Mouse (Mus musculus): ENCODE measurements around the gene Kat2b. TPM values are rescaled to one million over a fixed set of nuclear protein-coding genes. Genes with fewer than 3 reads are reported as not detected.

Gene Kat2b
- polyA plus RNA-seq, 1 experiment from 2014 or later: 2.6 TPM

DNA sequence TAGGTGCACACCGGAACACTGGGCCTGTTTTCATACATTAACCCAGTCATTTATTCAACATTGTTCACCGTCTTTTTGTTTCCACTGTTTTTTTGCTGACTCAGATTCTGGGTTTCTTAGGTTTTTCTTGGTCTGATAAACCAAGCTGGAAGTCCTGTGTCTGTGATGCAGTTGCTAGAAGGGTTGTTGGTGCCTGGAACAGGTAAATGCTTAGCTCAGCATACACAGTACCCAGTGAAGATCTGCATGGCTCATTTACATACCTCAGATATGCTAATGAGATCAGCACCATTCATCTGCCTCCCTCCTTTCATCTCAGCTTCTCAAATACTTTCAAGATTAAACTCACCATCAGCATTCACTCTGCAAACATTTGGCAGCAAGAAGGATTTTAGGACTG is 92.0 kb downstream of the Kat2b start:
- Histone ChIP-seq H3K36me3 (peaks cover 26% of the 10 kb centered on the region), H3K4me3 (no peak overlapping the region), H3K27me3 (ENCODE audit: low read depth, poor library complexity, severe bottlenecking) (no peaks in the 10 kb centered on the region), H3K27ac (replicated peaks) (no peak overlapping the region), H3K9me3 (replicated peaks) (no peaks in the 10 kb centered on the region), H3K4me1 (peaks cover 5% of the 10 kb centered on the region; the same call in 1 of the 2 replicates)
- WGBS: 84% methylated on average over 2 of the region's 2 CpGs
- DNase-seq (ENCODE audit: low spot score): no peak

GRCm38 (mm10) chr17:53659230-53659629 is 92.6 kb downstream of the Kat2b start:
- Histone ChIP-seq H3K4me1 (peaks cover 5% of the 10 kb centered on the region; the same call in 1 of the 2 replicates), H3K4me3 (no peak overlapping the region), H3K9me3 (replicated peaks) (no peaks in the 10 kb centered on the region), H3K27me3 (ENCODE audit: low read depth, poor library complexity, severe bottlenecking) (no peaks in the 10 kb centered on the region), H3K36me3 (peaks cover 24% of the 10 kb centered on the region), H3K27ac (replicated peaks) (no peak overlapping the region)
- 85% methylated on average over 8 of the region's 8 CpGs for WGBS
- no peak for DNase-seq (ENCODE audit: low spot score)

GRCm38 (mm10) chr17:53659738-53660137 is 93.1 kb downstream of the Kat2b start:
- no peak overlapping the region for H3K27ac ChIP-seq (replicated peaks)
- no peak overlapping the region for H3K4me3 ChIP-seq
- DNase-seq (ENCODE audit: low spot score): no peak
- H3K9me3 ChIP-seq (replicated peaks): no peaks in the 10 kb centered on the region
- peaks cover 5% of the 10 kb centered on the region; the same call in 1 of the 2 replicates for H3K4me1 ChIP-seq
- H3K36me3 ChIP-seq: peaks cover 21% of the 10 kb centered on the region
- no peaks in the 10 kb centered on the region for H3K27me3 ChIP-seq (ENCODE audit: low read depth, poor library complexity, severe bottlenecking)
- WGBS: 86% methylated on average over 4 of the region's 4 CpGs

GRCm38 (mm10) chr17:53661056-53661840 is 94.6 kb downstream of the Kat2b start:
- Histone ChIP-seq H3K36me3 (peaks cover 25% of the 10 kb centered on the region), H3K27me3 (ENCODE audit: low read depth, poor library complexity, severe bottlenecking) (no peaks in the 10 kb centered on the region), H3K4me1 (peaks cover 5% of the 10 kb centered on the region; the same call in 1 of the 2 replicates), H3K9me3 (replicated peaks) (no peaks in the 10 kb centered on the region), H3K27ac (replicated peaks) (no peak overlapping the region), H3K4me3 (no peak overlapping the region)
- no peak for DNase-seq (ENCODE audit: low spot score)
- WGBS: 80% methylated on average over 6 of the region's 6 CpGs

- H3K27me3 ChIP-seq (ENCODE audit: low read depth, poor library complexity, severe bottlenecking): no peaks in the 10 kb centered on the region
- DNase-seq (ENCODE audit: low spot score): no peak
- no peak overlapping the region for H3K27ac ChIP-seq (replicated peaks)
- peaks cover 45% of the 10 kb centered on the region for H3K36me3 ChIP-seq
- no peaks in the 10 kb centered on the region for H3K9me3 ChIP-seq (replicated peaks)
- no peaks in the 10 kb centered on the region for H3K4me1 ChIP-seq
- H3K4me3 ChIP-seq: no peak overlapping the region
- 91% methylated on average over 3 of the region's 3 CpGs for WGBS
Observed at GRCm38 (mm10) chr17:53664267-53664666, 97.6 kb downstream of the Kat2b start.

GRCm38 (mm10) chr17:53664703-53665382 is 98.2 kb downstream of the Kat2b start:
- Histone ChIP-seq H3K36me3 (peaks cover 49% of the 10 kb centered on the region), H3K9me3 (replicated peaks) (no peaks in the 10 kb centered on the region), H3K4me1 (no peaks in the 10 kb centered on the region), H3K27me3 (ENCODE audit: low read depth, poor library complexity, severe bottlenecking) (no peaks in the 10 kb centered on the region), H3K4me3 (no peak overlapping the region), H3K27ac (replicated peaks) (no peak overlapping the region)
- WGBS: 82% methylated on average over 2 of the region's 2 CpGs
- DNase-seq (ENCODE audit: low spot score): no peak

DNA sequence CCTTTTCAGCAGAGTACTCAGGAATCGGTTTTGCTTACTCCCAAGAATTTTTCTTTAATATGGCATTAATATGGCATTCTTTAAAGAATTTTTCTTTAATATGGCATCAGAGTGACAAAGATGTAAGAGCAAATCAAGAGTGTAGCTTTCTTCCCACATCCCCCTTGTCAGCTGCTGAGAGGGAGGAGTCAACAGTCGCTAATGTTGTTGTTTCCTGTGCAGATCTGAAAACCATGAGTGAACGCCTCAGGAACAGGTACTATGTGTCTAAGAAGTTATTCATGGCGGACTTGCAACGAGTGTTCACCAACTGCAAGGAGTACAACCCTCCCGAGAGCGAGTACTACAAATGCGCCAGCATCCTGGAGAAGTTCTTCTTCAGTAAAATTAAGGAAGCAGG is 103.8 kb downstream of the Kat2b start:
- no peak for DNase-seq (ENCODE audit: low spot score)
- no peaks in the 10 kb centered on the region for H3K27me3 ChIP-seq (ENCODE audit: low read depth, poor library complexity, severe bottlenecking)
- H3K4me1 ChIP-seq: no peaks in the 10 kb centered on the region
- H3K4me3 ChIP-seq: no peak overlapping the region
- no peak overlapping the region for H3K27ac ChIP-seq (replicated peaks)
- H3K36me3 ChIP-seq: peaks cover 82% of the 10 kb centered on the region
- H3K9me3 ChIP-seq (replicated peaks): no peaks in the 10 kb centered on the region
- 94% methylated on average over 8 of the region's 8 CpGs for WGBS

DNA sequence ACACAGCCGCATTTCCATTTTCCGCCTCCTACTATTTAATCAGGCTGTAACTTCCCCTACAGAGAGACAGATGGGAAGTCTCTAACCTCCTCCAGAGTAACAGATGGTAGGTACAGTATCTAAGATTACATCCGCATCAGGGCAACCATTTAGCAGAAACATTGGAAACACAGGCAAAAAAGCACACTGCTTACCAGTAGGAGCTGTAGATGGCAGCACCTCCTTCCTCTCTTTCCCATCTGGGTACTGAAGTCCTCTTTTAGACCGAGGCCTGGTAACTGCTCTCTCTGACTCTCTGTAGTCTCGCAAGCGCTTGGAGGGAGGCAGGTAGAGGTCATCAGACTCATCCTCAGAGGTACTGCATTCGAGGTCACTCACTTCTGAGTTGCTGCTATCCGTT is 112.1 kb downstream of the Kat2b start:
- 92% methylated on average over 8 of the region's 8 CpGs for WGBS
- H3K27me3 ChIP-seq (ENCODE audit: low read depth, poor library complexity, severe bottlenecking): no peaks in the 10 kb centered on the region
- DNase-seq (ENCODE audit: low spot score): no peak
- H3K27ac ChIP-seq (replicated peaks): no peak overlapping the region
- no peaks in the 10 kb centered on the region for H3K9me3 ChIP-seq (replicated peaks)
- H3K36me3 ChIP-seq: peaks cover 98% of the 10 kb centered on the region
- H3K4me3 ChIP-seq: no peak overlapping the region
- H3K4me1 ChIP-seq: no peaks in the 10 kb centered on the region

- peak overlapping the region; percentile 68 for H3K4me3 ChIP-seq
- peak overlapping the region; percentile 96 for H3K27ac ChIP-seq (replicated peaks)
- peaks cover 26% of the 10 kb centered on the region for H3K4me1 ChIP-seq
- DNase-seq (ENCODE audit: low spot score): no peak
- no peaks in the 10 kb centered on the region for H3K27me3 ChIP-seq (ENCODE audit: low read depth, poor library complexity, severe bottlenecking)
- H3K9me3 ChIP-seq (replicated peaks): no peaks in the 10 kb centered on the region
- H3K36me3 ChIP-seq: peaks cover 42% of the 10 kb centered on the region
- 28% methylated on average over 1 of the region's 1 CpGs for WGBS
Observed at GRCm38 (mm10) chr17:53688321-53688720, 121.7 kb downstream of the Kat2b start.

GRCm38 (mm10) chr17:53688877-53689802 is 122.5 kb downstream of the Kat2b start, which contains the start of gene Sgo1:
Gene Sgo1 (minus strand): TSS chr17:53689333.
- Histone ChIP-seq H3K27me3 (ENCODE audit: low read depth, poor library complexity, severe bottlenecking) (no peaks in the 10 kb centered on the region), H3K4me1 (peaks cover 26% of the 10 kb centered on the region), H3K36me3 (peaks cover 34% of the 10 kb centered on the region), H3K27ac (replicated peaks) (peak within 1 kb of the TSS; percentile 96), H3K4me3 (peak within 1 kb of the TSS; percentile 68), H3K9me3 (replicated peaks) (no peaks in the 10 kb centered on the region)
- WGBS: under 1% methylated on average over 78 of the region's 78 CpGs
- DNase-seq (ENCODE audit: low spot score): peak; percentile 99

GRCm38 (mm10) chr17:53689946-53690345 is 123.3 kb downstream of the Kat2b start:
- Histone ChIP-seq H3K27me3 (ENCODE audit: low read depth, poor library complexity, severe bottlenecking) (no peaks in the 10 kb centered on the region), H3K4me1 (peaks cover 26% of the 10 kb centered on the region), H3K36me3 (peaks cover 26% of the 10 kb centered on the region), H3K4me3 (peak overlapping the region; percentile 68), H3K27ac (replicated peaks) (peak overlapping the region; percentile 96), H3K9me3 (replicated peaks) (no peaks in the 10 kb centered on the region)
- no peak for DNase-seq (ENCODE audit: low spot score)
- WGBS: 30% methylated on average over 7 of the region's 7 CpGs

DNA sequence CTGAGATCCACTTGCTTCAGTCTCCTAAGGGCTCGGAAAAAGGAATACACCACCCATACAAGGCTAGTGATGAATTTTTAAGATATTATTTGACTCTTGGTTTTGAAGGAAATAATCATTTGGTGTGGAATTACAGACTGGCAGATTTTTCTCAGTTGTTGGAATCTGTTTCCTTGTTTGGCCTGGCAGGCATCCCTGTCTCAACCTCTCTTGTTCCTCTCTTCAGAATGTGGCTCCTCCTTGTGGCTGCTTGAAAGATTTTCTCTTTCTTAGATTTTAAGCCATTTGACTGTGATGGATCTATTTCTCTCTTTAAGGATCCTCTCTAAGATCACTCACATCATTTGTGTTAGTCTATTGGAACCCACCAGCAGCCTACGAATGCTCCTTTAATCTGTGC is 127.4 kb downstream of the Kat2b start:
- H3K36me3 ChIP-seq: no peaks in the 10 kb centered on the region
- no peaks in the 10 kb centered on the region for H3K27me3 ChIP-seq (ENCODE audit: low read depth, poor library complexity, severe bottlenecking)
- H3K4me3 ChIP-seq: no peak overlapping the region
- no peak for DNase-seq (ENCODE audit: low spot score)
- peaks cover 10% of the 10 kb centered on the region for H3K4me1 ChIP-seq
- 80% methylated on average over 2 of the region's 2 CpGs for WGBS
- no peak overlapping the region for H3K27ac ChIP-seq (replicated peaks)
- H3K9me3 ChIP-seq (replicated peaks): no peaks in the 10 kb centered on the region
